Mouse (Mus musculus) splenic B cell, adult 2 months (primary cell): ENCODE measurements around the gene Gm49661.

Source experiments
- DNase-seq: peaks from one replicate; pipeline ENCODE4 v3.0.0-alpha.2; 2011; ENCODE audit warnings: low read depth, low spot score
- H3K27me3 ChIP-seq: 2 replicates; pipeline ENCODE4 v1.6.1; 2012; ENCODE audit warnings: mild to moderate bottlenecking, low read length, moderate library complexity, mixed read lengths; ENCODE audit not compliant: control insufficient read depth, poor library complexity, insufficient read depth, severe bottlenecking
- H3K36me3 ChIP-seq: 2 replicates; pipeline ENCODE4 v1.6.1; 2012; ENCODE audit warnings: mild to moderate bottlenecking, low read length, moderate library complexity, mixed read lengths; ENCODE audit not compliant: control insufficient read depth, poor library complexity, insufficient read depth, severe bottlenecking

Gene Gm49661

GRCm38 (mm10) chr8:84969241-84970134, at the start of gene Gm49661, which contains the start of the genes Prdx2 and Rnaseh2a:
TSS of gene Gm49661 (minus strand) at chr8:84969433.
TSS of gene Prdx2 (plus strand) at chr8:84969587.
TSS of gene Rnaseh2a (minus strand) at chr8:84969767.
- DNase-seq: peak; percentile 72
- H3K27me3 ChIP-seq: no peaks in the 10 kb centered on the region
- H3K36me3 ChIP-seq: no peaks in the 10 kb centered on the region; the same call in 1 of the 2 replicates

- no peak for DNase-seq
Measured at GRCm38 (mm10) chr8:85017209-85017608, 48.0 kb upstream of the Gm49661 start.

GRCm38 (mm10) chr8:85016724-85017123, 47.5 kb upstream of the Gm49661 start:
- no peaks in the 10 kb centered on the region; the same call in none of the 2 replicates for H3K36me3 ChIP-seq
- DNase-seq: no peak
- H3K27me3 ChIP-seq: no peaks in the 10 kb centered on the region

More at GRCm38 (mm10) chr8:85017209-85017608, 48.0 kb upstream of the Gm49661 start:
- Histone ChIP-seq H3K27me3 (no peaks in the 10 kb centered on the region), H3K36me3 (no peaks in the 10 kb centered on the region; the same call in none of the 2 replicates)

- no peaks in the 10 kb centered on the region; the same call in none of the 2 replicates for H3K36me3 ChIP-seq
- DNase-seq: no peak
Measured at GRCm38 (mm10) chr8:85014431-85014830, 45.2 kb upstream of the Gm49661 start, which contains the start of gene Best2. TSS of gene Best2 (minus strand) at chr8:85014531.

GRCm38 (mm10) chr8:85013230-85013840, 44.1 kb upstream of the Gm49661 start:
- Histone ChIP-seq H3K27me3 (no peaks in the 10 kb centered on the region), H3K36me3 (no peaks in the 10 kb centered on the region; the same call in none of the 2 replicates)
- peak; percentile 83 for DNase-seq

More at GRCm38 (mm10) chr8:85014431-85014830, 45.2 kb upstream of the Gm49661 start, which contains the start of gene Best2:
- no peaks in the 10 kb centered on the region for H3K27me3 ChIP-seq

- no peak for DNase-seq
- H3K27me3 ChIP-seq: no peaks in the 10 kb centered on the region
- no peaks in the 10 kb centered on the region for H3K36me3 ChIP-seq
Measured at GRCm38 (mm10) chr8:85011242-85011641, 42.0 kb upstream of the Gm49661 start.

GRCm38 (mm10) chr8:85007686-85008085, 38.5 kb upstream of the Gm49661 start:
- Histone ChIP-seq H3K36me3 (no peaks in the 10 kb centered on the region), H3K27me3 (no peaks in the 10 kb centered on the region)
- DNase-seq: peak; percentile 56

GRCm38 (mm10) chr8:84997649-84998295, 28.5 kb upstream of the Gm49661 start:
- Histone ChIP-seq H3K27me3 (no peaks in the 10 kb centered on the region), H3K36me3 (no peaks in the 10 kb centered on the region)
- peak; percentile 95 for DNase-seq

GRCm38 (mm10) chr8:84996978-84997377, 27.7 kb upstream of the Gm49661 start:
- Histone ChIP-seq H3K36me3 (no peaks in the 10 kb centered on the region), H3K27me3 (no peaks in the 10 kb centered on the region)
- no peak for DNase-seq

- Histone ChIP-seq H3K27me3 (no peaks in the 10 kb centered on the region), H3K36me3 (no peaks in the 10 kb centered on the region)
- no peak for DNase-seq
Measured at GRCm38 (mm10) chr8:84995680-84996079, 26.4 kb upstream of the Gm49661 start.

- Histone ChIP-seq H3K36me3 (no peaks in the 10 kb centered on the region), H3K27me3 (no peaks in the 10 kb centered on the region)
- DNase-seq: no peak
Measured at GRCm38 (mm10) chr8:84994375-84994774, 25.1 kb upstream of the Gm49661 start.

- DNase-seq: peak; percentile 79
- no peaks in the 10 kb centered on the region for H3K27me3 ChIP-seq
- H3K36me3 ChIP-seq: no peaks in the 10 kb centered on the region
Measured at GRCm38 (mm10) chr8:84990836-84991235, 21.6 kb upstream of the Gm49661 start.

GRCm38 (mm10) chr8:84990349-84990748, 21.1 kb upstream of the Gm49661 start, which contains the start of gene Hook2:
TSS of gene Hook2 (plus strand) at chr8:84990603.
- peak; percentile 100 for DNase-seq
- H3K36me3 ChIP-seq: no peaks in the 10 kb centered on the region
- no peaks in the 10 kb centered on the region for H3K27me3 ChIP-seq

GRCm38 (mm10) chr8:84989810-84990209, 20.6 kb upstream of the Gm49661 start:
- Histone ChIP-seq H3K36me3 (no peaks in the 10 kb centered on the region), H3K27me3 (no peaks in the 10 kb centered on the region)
- peak; percentile 90 for DNase-seq
